Mouse (Mus musculus) retina, postnatal 1 day (tissue): Measurements from ENCODE around the gene Nap1l1.
A peak's percentile ranks its signal among the peaks of the same experiment; 100 is the strongest.

Experiments
- DNase-seq: peaks from one replicate; pipeline ENCODE4 v3.0.0-alpha.2; 2012

Nap1l1 gene

GRCm38 (mm10) chr10:111516172-111516588, 43.2 kb downstream of the Nap1l1 start:
- DNase-seq, result no peak

- no peak for DNase-seq
Measured at GRCm38 (mm10) chr10:111516804-111517436, 43.9 kb downstream of the Nap1l1 start.

DNA sequence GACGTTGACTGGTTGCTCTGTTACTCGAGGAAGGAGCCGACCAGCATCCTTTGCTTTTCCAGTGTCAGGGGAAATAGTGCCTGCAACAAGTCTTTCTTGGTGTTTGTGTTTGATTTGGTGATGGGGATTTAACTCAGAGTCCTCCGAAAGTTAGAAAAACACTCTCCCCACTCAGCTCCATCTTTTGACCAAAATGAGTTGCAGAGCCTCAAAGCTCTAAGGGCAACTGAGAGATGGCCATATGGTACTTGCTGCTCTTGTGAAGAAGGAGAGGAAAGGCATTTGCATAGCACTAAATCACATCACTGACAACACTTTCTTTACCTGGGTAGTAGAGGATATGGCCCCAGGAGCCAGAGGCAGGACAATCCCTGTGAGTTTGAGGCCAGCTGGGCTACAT, 45.3 kb downstream of the Nap1l1 start:
- no peak for DNase-seq

GRCm38 (mm10) chr10:111519620-111520370, 46.8 kb downstream of the Nap1l1 start:
- DNase-seq, result peak; percentile 78

- no peak for DNase-seq
Measured at GRCm38 (mm10) chr10:111520621-111521020, 47.6 kb downstream of the Nap1l1 start.

GRCm38 (mm10) chr10:111521636-111522035, 48.6 kb downstream of the Nap1l1 start:
- DNase-seq, result no peak

DNA sequence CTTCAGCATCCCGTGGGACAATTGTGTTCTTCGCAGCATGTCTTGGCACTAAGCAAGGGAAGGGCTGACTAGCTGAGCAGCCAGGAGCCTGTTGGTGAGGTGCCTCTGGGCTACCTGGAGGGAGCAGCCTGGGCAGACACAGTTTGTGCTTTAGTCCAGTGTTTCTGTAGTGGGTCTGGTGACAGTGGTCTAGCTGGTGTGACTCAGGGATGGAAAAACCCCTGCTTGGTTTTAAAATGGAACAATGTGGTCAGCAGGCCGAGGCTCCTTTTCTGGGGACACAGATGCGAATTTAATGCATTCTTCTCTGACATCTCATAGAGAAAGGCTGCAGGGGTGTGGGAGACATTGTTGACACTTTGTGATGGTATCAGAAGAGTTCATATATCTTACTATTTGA, 49.2 kb downstream of the Nap1l1 start:
- DNase-seq, result no peak

- peak; percentile 20 for DNase-seq
Measured at GRCm38 (mm10) chr10:111523894-111524293, 50.9 kb downstream of the Nap1l1 start.

DNA sequence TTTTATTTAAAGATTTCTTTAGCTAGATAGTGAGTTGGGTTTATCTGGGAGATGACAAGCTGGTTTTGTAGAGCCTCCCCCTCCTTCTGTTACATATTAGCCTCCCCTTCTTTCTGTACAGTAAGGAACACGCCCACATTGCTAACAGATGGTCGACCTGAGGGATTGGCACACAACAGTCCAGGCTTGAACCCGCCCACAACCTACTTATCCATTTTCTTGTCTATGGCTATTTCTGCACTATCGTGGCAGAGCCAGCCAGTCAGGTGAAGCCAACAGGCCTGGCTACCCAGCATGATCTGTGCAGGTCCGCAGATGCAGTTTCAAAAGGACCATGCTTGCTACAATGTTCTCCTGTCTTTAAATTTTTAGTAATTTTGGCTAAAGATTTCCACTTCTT, 54.0 kb downstream of the Nap1l1 start:
- DNase-seq, result peak; percentile 34

DNA sequence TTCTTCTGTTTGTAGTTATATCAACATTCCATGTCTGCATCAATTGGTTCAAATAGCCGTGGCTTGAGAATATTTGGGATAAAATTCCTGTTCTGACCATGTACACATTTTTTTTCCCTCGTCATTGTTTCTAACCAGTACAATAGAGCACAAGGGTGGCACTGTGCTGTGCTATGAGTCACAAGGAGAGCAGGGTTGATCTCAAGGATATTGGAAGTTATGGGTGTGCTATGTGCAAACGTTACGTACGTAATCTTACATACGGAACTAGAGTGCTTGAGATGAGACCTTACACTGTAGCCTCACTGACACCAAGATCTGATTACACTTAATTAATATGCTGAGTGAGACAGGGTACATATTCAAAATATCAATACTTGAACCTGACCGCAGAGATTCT, 54.6 kb downstream of the Nap1l1 start:
- DNase-seq, result no peak

DNA sequence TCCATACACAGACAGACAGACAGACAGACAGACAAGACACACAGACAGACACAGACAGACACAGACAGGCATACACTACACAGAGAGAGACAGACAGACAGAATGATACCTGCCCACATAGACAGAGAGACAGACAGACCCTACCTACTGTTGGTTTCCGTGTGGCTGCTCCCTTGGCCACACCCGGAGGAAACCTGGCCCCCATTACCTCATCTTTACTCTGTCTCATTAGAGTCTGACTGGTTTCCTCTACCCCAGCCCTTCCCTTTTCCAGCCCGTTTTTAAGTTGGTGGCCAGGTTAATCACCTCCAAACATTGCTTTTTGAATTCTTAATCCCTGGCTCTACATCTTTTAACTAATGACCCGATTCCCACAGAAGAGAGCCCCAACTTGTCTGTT, 55.3 kb downstream of the Nap1l1 start:
- no peak for DNase-seq

- DNase-seq, result no peak
Measured at GRCm38 (mm10) chr10:111530398-111530797, 57.4 kb downstream of the Nap1l1 start.

DNA sequence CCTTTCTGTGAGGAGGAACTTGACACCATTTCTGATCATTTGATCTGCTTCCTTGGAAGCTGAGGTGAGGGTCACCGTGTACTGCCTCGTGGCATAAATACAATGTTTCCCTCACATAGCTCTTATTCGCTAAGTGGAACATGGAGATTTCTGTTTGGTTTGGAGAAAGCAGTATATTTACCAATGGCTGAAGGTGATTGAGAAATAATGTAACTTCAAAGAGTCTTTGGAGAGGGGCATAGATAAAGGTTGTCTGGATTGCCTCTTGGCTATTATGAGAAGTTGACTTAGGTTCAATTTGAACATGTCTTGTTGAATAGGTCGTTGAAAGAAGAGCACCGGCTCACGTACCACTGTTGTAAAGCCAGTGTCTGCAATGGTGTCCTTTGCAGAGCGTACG, 61.7 kb downstream of the Nap1l1 start:
- no peak for DNase-seq

GRCm38 (mm10) chr10:111537410-111537809, 64.4 kb downstream of the Nap1l1 start:
- DNase-seq, result no peak

DNA sequence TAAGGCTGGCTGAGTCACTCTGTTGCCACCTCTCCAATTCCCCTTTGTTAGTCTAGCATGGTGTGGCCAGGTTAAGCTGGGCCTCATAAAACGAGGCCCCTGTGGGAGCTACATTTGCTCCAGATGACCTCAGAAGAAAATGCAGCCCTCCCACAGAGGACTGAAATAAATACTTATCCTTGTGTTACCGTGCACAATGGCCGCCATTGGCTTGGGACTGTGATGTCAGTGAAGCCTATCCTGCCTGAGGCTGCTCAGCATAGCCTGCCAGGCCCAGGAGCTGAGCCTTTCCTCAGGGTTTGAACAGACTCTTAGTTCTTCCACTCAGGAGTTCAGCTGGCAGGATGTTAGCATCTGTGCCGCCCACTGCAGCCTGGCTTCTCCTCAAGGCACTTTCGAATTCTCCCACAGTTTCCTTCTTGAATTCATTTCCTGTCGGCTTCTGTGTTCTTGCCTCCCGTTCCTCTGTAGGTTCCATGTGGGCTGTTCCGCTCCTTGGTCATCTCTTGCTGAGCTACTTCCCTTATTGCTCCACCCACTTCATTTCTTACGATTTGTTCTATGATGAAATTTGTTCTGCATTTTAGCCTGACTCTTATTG, 66.8 kb downstream of the Nap1l1 start:
- peak; percentile 21 for DNase-seq

DNA sequence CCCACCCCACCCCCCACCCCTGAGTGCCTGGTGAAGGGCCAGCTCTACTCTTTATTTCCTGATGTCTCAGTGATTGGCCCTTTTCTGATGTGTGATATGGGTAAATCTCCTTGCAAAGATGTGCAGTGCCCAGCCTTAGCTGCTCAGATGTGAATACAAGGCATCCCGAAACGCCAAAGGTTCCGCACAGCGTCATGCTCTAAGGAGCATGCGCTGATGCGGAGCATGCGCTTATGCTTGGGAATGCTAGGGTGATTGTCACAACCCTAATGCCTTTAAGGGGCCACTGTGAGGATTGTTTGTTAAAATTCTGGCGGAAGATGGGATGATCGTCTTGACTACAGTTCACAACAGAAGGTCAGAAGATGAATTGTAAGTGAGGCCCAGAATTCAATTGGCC, 67.7 kb downstream of the Nap1l1 start:
- peak; percentile 21 for DNase-seq

DNA sequence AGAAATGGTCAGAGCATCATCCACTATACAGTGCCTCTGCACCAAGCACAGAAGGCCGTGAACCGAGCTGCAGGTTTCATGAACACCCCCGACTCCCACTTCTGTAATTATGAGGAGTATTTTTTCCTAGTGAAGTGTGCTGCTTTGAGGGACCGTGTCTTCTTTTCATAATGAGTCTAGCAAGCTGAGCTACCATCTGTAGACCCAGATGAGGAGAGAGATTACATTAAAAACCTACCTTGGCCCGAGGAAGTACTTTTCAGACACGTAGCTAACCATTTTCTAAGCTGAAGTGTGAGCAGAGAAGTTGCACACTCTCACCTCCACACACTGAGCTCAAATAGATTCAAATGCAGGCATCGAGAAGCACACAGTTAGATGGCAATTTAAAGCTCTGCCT, 70.1 kb downstream of the Nap1l1 start:
- DNase-seq, result no peak

GRCm38 (mm10) chr10:111543781-111544260, 70.8 kb downstream of the Nap1l1 start:
- peak; percentile 13 for DNase-seq

DNA sequence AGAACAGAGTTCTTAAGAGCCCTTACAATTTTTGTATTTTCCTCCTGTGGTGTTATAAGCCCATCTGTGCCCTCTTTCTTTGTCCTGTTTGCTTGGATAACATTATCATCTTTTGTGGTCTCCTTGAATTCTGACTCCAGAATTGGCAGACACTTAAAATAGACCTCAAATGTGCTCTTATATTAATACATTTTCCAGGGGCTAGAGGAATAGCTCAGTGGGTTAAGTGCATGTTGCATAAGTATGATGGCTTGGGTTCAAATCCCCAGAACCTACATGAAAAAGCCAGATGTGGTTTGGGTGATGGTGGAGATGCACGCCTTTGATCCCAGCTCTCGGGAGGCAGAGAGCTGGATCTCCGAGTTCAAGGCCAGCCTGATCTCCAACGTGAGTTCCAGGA, 71.3 kb downstream of the Nap1l1 start:
- DNase-seq, result no peak

GRCm38 (mm10) chr10:111545648-111546047, 72.6 kb downstream of the Nap1l1 start:
- no peak for DNase-seq
